Mouse (Mus musculus) adrenal gland (tissue): ENCODE data around the gene Frmpd1.

Source experiments
- intact Hi-C: fragments of 180-260 bp; cut with DNase I; formaldehyde crosslinking; loops from one replicate; pipeline ENCODE4 v1.15.1; 2025
- long read RNA-seq, 2 experiments: library from polyadenylated mRNA; unstranded; transcript quantifications; one replicate each; pipeline ENCODE4 v2.0.0; 2020; ENCODE audit warnings: borderline replicate concordance in 1 of 2; ENCODE audit not compliant: insufficient replicate concordance in 1 of 2

Gene Frmpd1
- long read RNA-seq, experiment 1, partial matches to known transcripts: 1 of 2 reads
- long read RNA-seq, experiment 1, other reads (novel, unspliced or antisense): 1 of 2 reads
- long read RNA-seq, experiment 2, partial matches to known transcripts: 0 of 5 reads
- long read RNA-seq, experiment 2, other reads (novel, unspliced or antisense): 5 of 5 reads

GRCm38 (mm10) chr4:45184521-45185330 is at the start of gene Frmpd1:
TSS of gene Frmpd1 (plus strand) at chr4:45184875.
- intact Hi-C loops: no loop called here

GRCm38 (mm10) chr4:45137636-45138035 is 47.0 kb upstream of the Frmpd1 start:
- intact Hi-C loops: no loop called here

- intact Hi-C loops: no loop called here
Measured at GRCm38 (mm10) chr4:45141835-45142234, 42.8 kb upstream of the Frmpd1 start.

GRCm38 (mm10) chr4:45142411-45142810 is 42.3 kb upstream of the Frmpd1 start:
- intact Hi-C loops: no loop called here

GRCm38 (mm10) chr4:45143005-45143404 is 41.7 kb upstream of the Frmpd1 start:
- intact Hi-C loops: no loop called here

- intact Hi-C loops: no loop called here
Measured at GRCm38 (mm10) chr4:45156433-45156832, 28.2 kb upstream of the Frmpd1 start.

- intact Hi-C loops: no loop called here
Measured at GRCm38 (mm10) chr4:45158608-45159007, 26.1 kb upstream of the Frmpd1 start.

- intact Hi-C loops: no loop called here
Measured at GRCm38 (mm10) chr4:45160773-45161172, 23.9 kb upstream of the Frmpd1 start.

GRCm38 (mm10) chr4:45163711-45164110 is 21.0 kb upstream of the Frmpd1 start:
- intact Hi-C loops: loop anchor here (2.0 kb wide), 1 partner anchor 117 kb away; no protein-coding TSS in a partner anchor

GRCm38 (mm10) chr4:45165477-45165876 is 19.2 kb upstream of the Frmpd1 start:
- intact Hi-C loops: loop anchor here (2.0 kb wide), 1 partner anchor 115 kb away; no protein-coding TSS in a partner anchor

- intact Hi-C loops: loop anchor here (2.0 kb wide), 1 partner anchor 115 kb away; no protein-coding TSS in a partner anchor
Measured at GRCm38 (mm10) chr4:45165955-45166354, 18.7 kb upstream of the Frmpd1 start.

GRCm38 (mm10) chr4:45171340-45171739 is 13.3 kb upstream of the Frmpd1 start:
- intact Hi-C loops: no loop called here

- intact Hi-C loops: no loop called here
Measured at GRCm38 (mm10) chr4:45183818-45184520, 706 bp upstream of the Frmpd1 start.

- intact Hi-C loops: no loop called here
Measured at GRCm38 (mm10) chr4:45185331-45185669, 625 bp downstream of the Frmpd1 start.

- intact Hi-C loops: no loop called here
Measured at GRCm38 (mm10) chr4:45198296-45198695, 13.6 kb downstream of the Frmpd1 start.

- intact Hi-C loops: no loop called here
Measured at GRCm38 (mm10) chr4:45203283-45203682, 18.6 kb downstream of the Frmpd1 start.

GRCm38 (mm10) chr4:45207444-45207843 is 22.8 kb downstream of the Frmpd1 start:
- intact Hi-C loops: no loop called here

- intact Hi-C loops: no loop called here
Measured at GRCm38 (mm10) chr4:45208832-45209363, 24.2 kb downstream of the Frmpd1 start.

- intact Hi-C loops: no loop called here
Measured at GRCm38 (mm10) chr4:45212342-45213063, 27.8 kb downstream of the Frmpd1 start.

- intact Hi-C loops: no loop called here
Measured at GRCm38 (mm10) chr4:45219946-45220345, 35.3 kb downstream of the Frmpd1 start.

- intact Hi-C loops: no loop called here
Measured at GRCm38 (mm10) chr4:45222395-45222794, 37.7 kb downstream of the Frmpd1 start.
